Mouse (Mus musculus): ENCODE data around the gene Pctp.

GRCm38 (mm10) chr11:90029841-90030398 is 27.2 kb upstream of the Pctp start, which contains the start of gene Tmem100:
- TF ChIP-seq CTCF (conservative IDR thresholded peaks at IDR 0.05; ENCODE audit: low read length) (no peak), NANOG (IDR thresholded peaks at IDR 0.05; ENCODE audit: borderline replicate concordance, low read length) (no peak)
